Mouse (Mus musculus) gonadal fat pad, adult 2 months (tissue): ENCODE measurements at regions not wholly inside any gene's neighbourhood (a gene's known extent, or its start where the extent isn't known, plus 50 kb on each side); places are given as distances from the start of the nearest gene placed in this dataset.

Source experiments
- DNase-seq: peaks from one replicate; pipeline ENCODE4 v3.0.0-alpha.2; 2012; ENCODE audit warnings: low read depth

- DNase-seq, result no peak
These were observed 147.2 kb upstream of the Plscr5 start for GRCm38 (mm10) chr9:92045472-92045905.

- DNase-seq, result no peak
These were observed 148.6 kb upstream of the Plscr5 start for GRCm38 (mm10) chr9:92044161-92044560.

GRCm38 (mm10) chr9:92016521-92016920 is 176.2 kb upstream of the Plscr5 start:
- DNase-seq, result no peak

DNA sequence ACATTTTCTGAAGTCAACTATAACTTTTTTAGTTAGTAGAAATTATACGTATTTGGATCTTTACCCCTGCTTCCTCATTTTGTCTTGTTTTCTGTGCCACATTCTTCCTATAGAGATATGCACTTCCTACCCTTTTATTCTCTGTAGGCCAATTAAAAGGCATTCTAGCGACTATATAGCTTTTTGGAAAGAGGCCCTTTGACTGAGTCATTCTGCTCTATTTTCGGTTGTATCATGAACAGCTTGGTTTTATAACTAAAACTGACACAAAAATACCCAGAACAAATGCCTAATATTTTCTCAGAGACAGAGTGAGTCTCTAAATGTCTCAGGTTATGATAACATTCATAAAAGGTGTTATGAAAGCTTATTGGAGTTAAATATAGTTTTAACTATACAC is 176.8 kb upstream of the Plscr5 start:
- DNase-seq, result no peak

GRCm38 (mm10) chr9:91988240-91988639 is 204.5 kb upstream of the Plscr5 start:
- DNase-seq, result no peak

DNA sequence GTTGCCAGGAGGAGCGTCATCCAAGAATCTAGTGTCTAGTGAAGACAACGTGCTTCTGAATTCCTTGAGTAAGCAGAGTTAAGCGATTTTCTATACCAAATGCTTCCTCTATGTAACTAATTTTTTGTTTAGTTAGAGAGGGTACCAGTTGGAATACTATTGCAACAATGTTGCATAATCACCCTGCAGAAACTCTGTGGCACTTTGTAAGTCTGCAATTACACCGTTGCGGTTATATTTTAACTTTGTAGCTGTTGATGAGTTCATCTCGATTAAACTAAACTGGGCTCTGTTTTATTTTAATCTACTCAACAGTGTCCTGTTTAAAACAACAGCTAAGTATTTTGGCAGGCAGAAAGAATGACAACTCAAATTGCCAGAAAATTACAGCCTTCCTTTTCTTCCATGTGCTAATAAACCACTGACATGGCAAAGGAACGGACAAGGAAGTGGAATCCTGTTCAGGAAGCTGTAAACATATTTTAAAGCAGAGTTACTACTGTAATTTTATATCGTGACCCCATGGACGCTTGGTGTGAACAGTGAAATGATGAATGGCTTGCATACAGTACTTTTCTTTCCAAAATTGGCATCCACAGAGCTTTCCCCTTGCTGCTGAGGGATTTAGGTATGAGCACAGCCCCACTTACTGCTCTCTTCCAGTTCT is 210.6 kb upstream of the Plscr5 start:
- no peak for DNase-seq

GRCm38 (mm10) chr9:91981499-91981898 is 211.2 kb upstream of the Plscr5 start:
- DNase-seq, result no peak

- no peak for DNase-seq
These were observed 228.7 kb upstream of the Plscr5 start for GRCm38 (mm10) chr9:91964051-91964450.

DNA sequence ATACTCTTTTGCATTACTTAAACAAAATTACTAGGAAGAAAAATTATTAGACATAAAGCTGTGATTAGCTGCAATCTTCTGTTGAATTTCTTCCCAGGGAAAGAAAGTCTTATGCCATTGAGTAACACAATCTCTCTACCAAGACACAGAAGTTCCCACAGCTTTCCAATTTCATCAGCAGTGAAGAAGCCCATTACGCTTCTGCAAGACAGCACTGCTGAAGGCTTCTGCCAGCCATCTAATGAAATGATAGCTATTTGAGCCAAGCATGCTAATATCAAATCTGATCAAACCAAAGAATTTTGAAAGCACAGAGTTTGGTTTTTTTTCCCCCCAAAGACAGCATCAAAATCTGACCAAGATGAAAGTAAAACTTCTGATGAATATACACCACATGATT is 230.0 kb upstream of the Plscr5 start:
- DNase-seq, result no peak

DNA sequence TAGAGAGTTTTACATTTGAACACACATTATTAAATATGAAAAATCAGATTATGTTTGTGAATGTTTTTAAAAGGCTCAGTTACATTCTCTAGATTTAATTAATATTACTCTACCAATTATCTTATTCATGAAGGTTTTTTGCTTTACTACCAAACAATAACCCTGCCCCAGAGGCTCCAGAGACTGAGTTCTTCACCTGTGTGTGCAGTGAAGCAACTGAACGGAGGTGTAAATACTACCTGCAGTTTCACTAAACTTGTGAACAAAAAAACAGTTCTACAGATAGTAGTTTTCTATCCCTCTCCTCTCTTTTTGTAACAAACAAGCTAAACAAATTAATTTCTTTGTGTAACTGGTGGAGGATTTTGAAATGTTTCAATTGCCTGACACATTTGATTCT is 231.1 kb upstream of the Plscr5 start:
- no peak for DNase-seq

- DNase-seq, result no peak
These were observed 232.0 kb upstream of the Plscr5 start for GRCm38 (mm10) chr9:91960556-91961325.

- DNase-seq, result no peak
These were observed 233.1 kb upstream of the Plscr5 start for GRCm38 (mm10) chr9:91959592-91959991.

DNA sequence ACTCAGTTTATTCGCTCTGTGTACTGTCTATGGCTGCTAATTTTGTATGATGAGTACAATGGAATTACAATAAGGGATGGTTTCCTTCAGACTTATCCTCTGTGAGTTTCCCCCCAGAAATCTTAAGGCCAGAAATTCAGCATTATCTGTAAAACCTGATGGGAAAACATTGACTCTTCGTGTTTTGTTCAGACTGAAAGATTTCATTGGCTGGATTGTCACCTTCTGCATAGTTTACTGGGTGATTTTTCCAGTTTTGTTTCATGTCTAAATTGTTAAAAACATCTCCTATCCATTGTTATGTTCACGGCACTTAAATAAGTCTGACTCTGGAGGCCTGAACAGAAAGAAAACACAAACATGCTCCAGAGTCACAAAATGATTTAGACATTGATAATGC is 233.7 kb upstream of the Plscr5 start:
- DNase-seq, result no peak

GRCm38 (mm10) chr9:91958421-91958820 is 234.3 kb upstream of the Plscr5 start:
- DNase-seq, result no peak

DNA sequence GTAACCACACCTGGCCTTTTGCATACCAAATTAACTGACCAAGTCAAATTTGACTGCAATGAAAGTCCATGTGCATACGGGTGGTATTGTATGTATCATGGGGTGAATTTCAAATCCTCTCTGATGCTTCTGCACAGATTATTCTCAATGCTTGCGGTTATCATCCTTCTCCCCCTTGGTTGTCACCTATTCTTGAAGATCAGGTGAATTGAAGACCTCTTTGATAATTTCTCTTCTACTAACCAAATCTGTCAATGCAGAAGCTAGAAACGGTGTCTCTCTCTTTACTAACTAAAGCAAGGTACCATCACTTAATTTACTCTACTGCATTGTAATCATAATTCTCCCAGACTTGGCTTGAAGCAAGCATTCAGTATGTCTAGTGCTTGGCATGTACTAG is 235.7 kb upstream of the Plscr5 start:
- DNase-seq, result no peak

- no peak for DNase-seq
These were observed 244.0 kb upstream of the Plscr5 start for GRCm38 (mm10) chr9:91948746-91949145.

DNA sequence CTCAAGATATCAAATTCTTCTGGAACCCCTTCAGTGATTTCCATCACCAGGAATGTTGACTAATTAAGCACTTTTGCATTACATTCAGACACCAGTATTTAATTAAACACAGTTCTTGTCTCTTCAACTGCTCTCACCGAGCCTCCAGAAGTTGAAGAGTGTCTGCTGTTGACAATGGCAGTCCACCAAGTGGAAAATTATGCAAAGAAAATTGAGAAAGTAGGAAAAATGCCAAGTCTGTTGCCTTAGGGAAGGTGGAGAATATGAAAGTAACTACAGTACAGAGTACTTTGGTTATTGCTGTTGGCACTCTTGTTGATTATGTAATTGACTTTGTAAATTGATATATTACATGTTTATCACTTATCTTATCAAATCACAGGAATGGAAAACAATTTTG is 250.7 kb upstream of the Plscr5 start:
- peak; percentile 63 for DNase-seq

DNA sequence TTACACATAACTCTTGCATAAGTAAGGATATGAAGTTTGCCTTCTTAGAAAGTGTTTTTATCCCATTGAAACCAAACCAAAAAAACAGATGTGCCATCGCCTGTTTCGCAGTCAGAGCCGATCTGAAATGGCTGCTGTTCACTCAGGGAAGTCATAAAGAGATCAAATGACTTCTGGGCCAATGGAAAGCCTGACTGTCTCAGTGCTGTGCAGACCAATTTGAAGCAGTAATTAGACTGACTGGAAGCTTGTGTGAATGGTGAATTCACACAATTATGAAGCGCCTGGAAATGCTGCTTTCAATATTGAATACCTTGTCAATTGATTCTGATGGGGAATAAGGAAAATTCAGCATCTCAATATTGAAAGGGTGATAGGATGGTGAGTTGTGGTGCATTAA is 254.0 kb upstream of the Plscr5 start:
- no peak for DNase-seq

DNA sequence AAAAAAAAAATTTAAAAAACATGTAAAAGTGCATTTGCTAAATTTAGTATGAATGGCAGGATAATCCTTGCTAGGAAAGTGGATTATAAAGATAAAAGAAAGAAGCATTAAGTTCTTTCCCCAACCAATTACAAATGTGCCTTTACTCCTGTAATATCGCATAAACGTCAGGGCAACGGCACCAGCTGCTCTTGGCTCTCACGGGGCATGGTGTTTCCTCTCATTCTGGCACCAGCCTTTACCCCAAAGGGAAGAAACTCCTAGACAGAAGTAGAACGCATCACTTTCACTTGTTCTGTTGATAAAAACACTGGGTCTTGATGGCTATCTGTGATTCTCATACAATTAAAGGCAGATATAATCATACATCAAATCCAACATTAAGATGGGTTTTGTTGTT is 288.7 kb upstream of the Plscr5 start:
- no peak for DNase-seq

DNA sequence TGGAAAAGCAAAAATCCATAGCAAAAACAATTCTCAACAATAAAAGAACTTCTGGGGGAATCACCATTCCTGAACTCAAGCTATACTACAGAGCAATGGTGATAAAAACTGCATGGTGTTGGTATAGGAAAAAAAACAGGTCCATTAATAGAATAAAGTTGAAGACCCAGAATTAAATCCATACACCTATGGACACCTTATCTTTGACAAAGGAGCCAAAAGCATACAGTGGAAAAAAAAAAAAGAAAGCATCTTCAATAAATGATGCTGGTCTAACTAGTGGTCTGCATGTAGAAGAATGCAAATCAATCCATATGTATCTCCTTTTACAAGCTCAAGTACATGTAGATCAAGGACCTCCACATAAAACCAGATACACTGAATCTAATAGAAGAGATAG is 291.8 kb upstream of the Plscr5 start:
- no peak for DNase-seq

DNA sequence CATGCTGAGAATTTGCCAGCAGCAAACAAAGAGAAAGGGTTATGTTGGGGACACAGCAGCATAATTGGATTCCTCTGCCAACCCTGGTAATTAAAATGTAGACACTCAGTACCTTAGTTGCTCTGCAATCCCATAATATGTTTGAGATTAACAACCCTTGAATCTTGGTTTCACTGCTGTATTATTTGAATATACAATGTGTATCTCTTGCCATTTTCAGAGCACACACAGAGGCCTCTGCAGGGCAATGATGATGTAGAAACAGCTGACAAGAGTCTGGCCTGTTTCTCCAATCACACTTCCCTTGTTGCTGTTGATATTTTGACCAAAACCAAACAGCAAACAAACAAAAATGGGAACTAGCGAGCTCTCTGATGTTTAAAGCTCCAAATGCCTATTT is 315.9 kb upstream of the Plscr5 start:
- no peak for DNase-seq

DNA sequence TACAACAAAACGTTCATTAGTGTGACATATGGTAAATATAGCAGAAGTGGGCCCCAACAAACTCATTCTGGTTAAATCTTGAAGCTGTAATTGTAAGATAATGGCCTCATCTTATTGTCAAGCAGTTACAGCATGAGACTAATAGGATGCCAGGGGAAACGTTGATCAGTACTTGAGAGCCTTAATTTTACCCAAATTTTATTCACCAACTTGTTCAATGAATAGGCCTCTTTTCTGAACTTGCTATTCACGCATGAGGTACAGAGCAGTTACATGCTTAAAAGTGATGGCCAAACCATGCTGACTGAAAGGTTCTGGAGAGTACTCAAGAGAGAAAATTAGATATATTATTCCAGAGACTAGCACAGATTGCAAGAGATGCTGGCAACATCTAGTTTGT is 361.2 kb upstream of the Plscr5 start:
- no peak for DNase-seq

DNA sequence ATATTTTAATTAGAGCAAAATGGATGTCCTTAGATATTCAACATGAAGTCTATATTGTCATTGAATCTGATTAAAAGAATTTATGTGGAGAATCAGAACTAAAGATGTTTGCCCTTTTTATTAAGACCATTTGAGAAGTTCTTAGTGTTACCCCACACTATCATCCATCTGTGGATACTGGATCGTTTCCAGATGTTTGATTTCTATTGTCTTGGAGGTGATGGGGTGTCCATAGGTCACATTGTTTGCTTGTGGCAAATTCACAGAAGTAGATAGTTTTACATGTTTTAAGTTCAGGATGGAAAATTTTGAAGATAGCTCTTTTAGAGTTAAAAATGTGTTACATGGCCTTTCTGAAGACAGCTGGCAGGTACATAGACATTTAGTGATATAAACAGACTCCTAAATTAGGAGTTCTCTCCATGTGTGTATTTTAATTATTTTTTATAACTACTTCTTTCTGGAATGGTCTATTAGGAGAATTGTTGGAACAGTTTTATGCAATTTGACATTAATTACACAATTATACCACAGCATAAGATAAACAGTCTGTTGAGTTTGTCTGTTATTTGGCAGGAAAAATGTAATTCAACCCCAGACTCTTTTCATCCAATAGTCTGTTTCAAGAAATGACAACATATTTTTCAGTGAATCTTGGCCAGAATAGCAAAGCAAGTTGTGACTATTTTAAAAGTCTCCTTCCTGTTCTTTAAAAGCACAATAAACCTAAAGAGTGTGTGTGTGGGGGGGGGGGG is 368.8 kb upstream of the Plscr5 start:
- no peak for DNase-seq
